Mouse (Mus musculus): ENCODE results near the gene Slc12a1.

Slc12a1 gene

DNA sequence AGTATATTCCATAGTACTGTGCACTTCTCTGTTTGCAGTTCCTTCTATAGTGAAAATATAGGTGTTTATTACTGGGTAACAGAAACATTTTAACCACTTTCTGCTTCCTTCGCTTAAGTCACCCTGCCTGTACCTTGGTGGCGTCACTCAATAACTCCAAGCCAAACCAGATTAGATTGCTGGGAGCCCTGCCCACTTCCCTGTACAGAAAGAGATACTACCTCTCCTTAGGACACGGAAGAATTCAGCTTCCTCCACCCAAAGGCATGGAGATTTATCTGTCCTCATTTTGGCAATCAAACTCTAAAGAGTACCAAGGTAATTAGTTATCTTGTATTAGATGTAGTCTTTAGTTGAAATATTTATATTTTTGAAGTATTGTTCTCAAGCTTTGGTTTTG lies 25.5 kb upstream of the Slc12a1 start:
- H3K4me1 ChIP-seq (replicated peaks; ENCODE audit: low read depth, low read length) = peaks cover 30% of the 10 kb centered on the region
- H3K4me3 ChIP-seq (replicated peaks; ENCODE audit: low read length) = no peak overlapping the region
- no peaks in the 10 kb centered on the region; the same call in 1 of the 2 replicates for H3K27me3 ChIP-seq (ENCODE audit: insufficient read depth, low read length)
- H3K9me3 ChIP-seq (ENCODE audit: low read length) = no peaks in the 10 kb centered on the region
- TF ChIP-seq NANOG (IDR thresholded peaks at IDR 0.05; ENCODE audit: borderline replicate concordance, low read length) (no peak), POU5F1 (IDR thresholded peaks at IDR 0.05; ENCODE audit: borderline replicate concordance, low read length) (no peak), CTCF (conservative IDR thresholded peaks at IDR 0.05; ENCODE audit: low read length) (no peak)
- H3K36me3 ChIP-seq (ENCODE audit: insufficient read depth, low read length) = peaks cover 3% of the 10 kb centered on the region; the same call in 1 of the 2 replicates

GRCm38 (mm10) chr2:125134113-125134512 lies 18.2 kb upstream of the Slc12a1 start:
- peaks cover 19% of the 10 kb centered on the region for H3K4me1 ChIP-seq (replicated peaks; ENCODE audit: low read depth, low read length)
- TF ChIP-seq CTCF (conservative IDR thresholded peaks at IDR 0.05; ENCODE audit: low read length) = no peak
- TF ChIP-seq POU5F1 (IDR thresholded peaks at IDR 0.05; ENCODE audit: borderline replicate concordance, low read length) = no peak
- TF ChIP-seq NANOG (IDR thresholded peaks at IDR 0.05; ENCODE audit: borderline replicate concordance, low read length) = no peak
- 0 out of 2 replicates have a peak, but pooled peaks cover 3% of the 10 kb centered on the region for H3K9me3 ChIP-seq (ENCODE audit: low read length)

DNA sequence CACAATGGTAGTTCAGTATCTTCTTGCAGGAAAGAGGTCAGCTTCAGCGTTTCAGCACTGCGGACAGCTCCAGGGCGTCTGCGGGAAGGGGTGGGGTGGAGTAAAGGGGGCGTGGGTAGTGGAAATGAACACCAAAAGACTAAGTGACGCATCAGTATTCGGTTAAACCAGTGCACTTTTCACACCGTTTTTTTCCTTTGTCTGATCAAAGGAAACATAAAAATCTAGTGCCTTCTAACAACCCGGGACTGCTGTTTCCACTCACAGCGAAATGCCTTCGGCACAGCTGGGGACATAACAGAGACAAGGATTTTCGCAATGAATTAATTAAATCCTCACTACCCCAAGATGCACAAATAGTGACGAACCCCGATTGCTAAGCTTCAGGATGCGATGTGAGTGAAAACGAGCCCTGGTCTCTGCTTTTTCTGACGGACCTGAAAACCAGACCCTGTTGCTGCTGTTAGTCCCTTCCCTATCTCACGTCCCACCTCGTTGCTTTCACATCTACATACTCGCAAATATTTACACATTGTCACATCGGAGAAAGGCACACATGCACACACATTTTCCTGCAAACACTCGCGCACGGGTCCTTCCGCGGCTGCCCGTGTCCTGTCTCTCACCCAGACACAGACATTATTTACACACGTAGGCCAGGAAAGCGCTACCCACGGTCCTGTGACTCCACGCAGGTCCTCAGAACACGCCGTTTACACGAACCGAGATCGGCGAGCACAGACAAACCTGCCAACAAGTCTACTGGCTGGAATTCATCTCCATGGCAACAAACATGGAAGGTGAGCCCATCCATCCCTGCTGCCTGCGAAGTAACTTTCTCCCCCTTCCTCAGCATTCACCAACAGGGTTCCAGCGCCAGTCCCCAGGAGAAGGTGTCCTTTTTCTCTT lies 16.1 kb upstream of the Slc12a1 start, which contains the start of gene Ctxn2:
Ctxn2 (plus strand) TSS at position 790 of the 909 bp plus-strand sequence.
- Histone ChIP-seq H3K9me3 (ENCODE audit: low read length) (0 out of 2 replicates have a peak, but pooled peaks cover 3% of the 10 kb centered on the region), H3K4me3 (replicated peaks; ENCODE audit: low read length) (peak within 1 kb of the TSS; percentile 61), H3K27me3 (ENCODE audit: insufficient read depth, low read length) (peaks cover 8% of the 10 kb centered on the region; the same call in 1 of the 2 replicates), H3K36me3 (ENCODE audit: insufficient read depth, low read length) (no peaks in the 10 kb centered on the region), H3K4me1 (replicated peaks; ENCODE audit: low read depth, low read length) (peaks cover 19% of the 10 kb centered on the region)
- TF ChIP-seq POU5F1 (IDR thresholded peaks at IDR 0.05; ENCODE audit: borderline replicate concordance, low read length) (no peak), CTCF (conservative IDR thresholded peaks at IDR 0.05; ENCODE audit: low read length) (no peak), NANOG (IDR thresholded peaks at IDR 0.05; ENCODE audit: borderline replicate concordance, low read length) (no peak)

More at GRCm38 (mm10) chr2:125134113-125134512, 18.2 kb upstream of the Slc12a1 start:
- no peak overlapping the region for H3K4me3 ChIP-seq (replicated peaks; ENCODE audit: low read length)
- H3K36me3 ChIP-seq (ENCODE audit: insufficient read depth, low read length) = no peaks in the 10 kb centered on the region
- peaks cover 8% of the 10 kb centered on the region for H3K27me3 ChIP-seq (ENCODE audit: insufficient read depth, low read length)

GRCm38 (mm10) chr2:125136846-125137245 lies 15.5 kb upstream of the Slc12a1 start:
- Histone ChIP-seq H3K4me3 (replicated peaks; ENCODE audit: low read length) (peak overlapping the region; percentile 61), H3K4me1 (replicated peaks; ENCODE audit: low read depth, low read length) (peaks cover 19% of the 10 kb centered on the region), H3K36me3 (ENCODE audit: insufficient read depth, low read length) (no peaks in the 10 kb centered on the region), H3K27me3 (ENCODE audit: insufficient read depth, low read length) (peaks cover 8% of the 10 kb centered on the region; the same call in 1 of the 2 replicates), H3K9me3 (ENCODE audit: low read length) (0 out of 2 replicates have a peak, but pooled peaks cover 3% of the 10 kb centered on the region)
- TF ChIP-seq CTCF (conservative IDR thresholded peaks at IDR 0.05; ENCODE audit: low read length) = no peak
- no peak for TF ChIP-seq NANOG (IDR thresholded peaks at IDR 0.05; ENCODE audit: borderline replicate concordance, low read length)
- TF ChIP-seq POU5F1 (IDR thresholded peaks at IDR 0.05; ENCODE audit: borderline replicate concordance, low read length) = no peak

DNA sequence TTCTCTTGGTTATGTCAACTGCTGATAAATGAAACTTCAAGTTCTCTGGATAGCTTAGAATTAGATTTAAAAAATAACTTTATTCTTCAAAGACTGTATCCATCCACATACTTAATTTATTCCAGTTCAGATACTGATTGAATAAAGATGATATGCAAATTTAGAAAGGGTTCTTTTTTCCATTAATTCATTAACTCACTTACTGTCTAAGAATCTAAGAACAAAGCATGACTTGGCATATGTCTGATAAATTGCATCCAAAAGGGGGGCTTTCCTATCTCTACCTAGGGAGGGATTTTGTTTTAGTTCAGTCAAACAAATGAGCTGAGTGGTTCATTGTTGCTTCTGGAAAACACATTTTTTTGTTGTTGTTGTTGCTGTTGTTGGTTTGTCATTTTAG lies 10.0 kb upstream of the Slc12a1 start:
- no peaks in the 10 kb centered on the region for H3K36me3 ChIP-seq (ENCODE audit: insufficient read depth, low read length)
- H3K27me3 ChIP-seq (ENCODE audit: insufficient read depth, low read length) = no peaks in the 10 kb centered on the region; the same call in 1 of the 2 replicates
- H3K4me3 ChIP-seq (replicated peaks; ENCODE audit: low read length) = no peak overlapping the region
- no peaks in the 10 kb centered on the region for H3K4me1 ChIP-seq (replicated peaks; ENCODE audit: low read depth, low read length)
- TF ChIP-seq POU5F1 (IDR thresholded peaks at IDR 0.05; ENCODE audit: borderline replicate concordance, low read length) (no peak), NANOG (IDR thresholded peaks at IDR 0.05; ENCODE audit: borderline replicate concordance, low read length) (no peak), CTCF (conservative IDR thresholded peaks at IDR 0.05; ENCODE audit: low read length) (no peak)
- no peaks in the 10 kb centered on the region for H3K9me3 ChIP-seq (ENCODE audit: low read length)

DNA sequence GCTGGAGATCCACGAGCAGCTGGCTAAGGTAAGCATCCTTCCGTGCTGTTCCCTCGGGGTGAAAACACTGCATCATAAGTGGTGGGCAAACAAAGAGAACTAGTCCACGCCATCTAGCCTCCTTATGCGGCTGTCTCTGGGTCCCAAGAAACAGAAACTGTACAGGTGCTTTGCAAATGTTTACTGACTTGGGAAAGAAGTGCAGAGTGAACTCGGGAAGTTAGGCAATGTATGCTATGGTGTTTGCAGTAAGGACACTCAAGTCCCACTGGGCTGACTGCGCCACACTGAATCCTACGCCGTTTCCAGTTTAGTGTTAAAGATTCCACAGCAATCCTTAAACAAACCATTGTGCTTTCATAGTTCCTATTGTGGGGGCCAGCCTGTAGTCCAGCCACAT lies 2.0 kb downstream of the Slc12a1 start:
- Histone ChIP-seq H3K9me3 (ENCODE audit: low read length) (no peaks in the 10 kb centered on the region), H3K27me3 (ENCODE audit: insufficient read depth, low read length) (peaks cover 14% of the 10 kb centered on the region), H3K4me1 (replicated peaks; ENCODE audit: low read depth, low read length) (peaks cover 23% of the 10 kb centered on the region), H3K36me3 (ENCODE audit: insufficient read depth, low read length) (no peaks in the 10 kb centered on the region), H3K4me3 (replicated peaks; ENCODE audit: low read length) (peak overlapping the region; percentile 13; the same call in 1 of the 2 replicates)
- TF ChIP-seq CTCF (conservative IDR thresholded peaks at IDR 0.05; ENCODE audit: low read length) (no peak), POU5F1 (IDR thresholded peaks at IDR 0.05; ENCODE audit: borderline replicate concordance, low read length) (no peak), NANOG (IDR thresholded peaks at IDR 0.05; ENCODE audit: borderline replicate concordance, low read length) (no peak)

DNA sequence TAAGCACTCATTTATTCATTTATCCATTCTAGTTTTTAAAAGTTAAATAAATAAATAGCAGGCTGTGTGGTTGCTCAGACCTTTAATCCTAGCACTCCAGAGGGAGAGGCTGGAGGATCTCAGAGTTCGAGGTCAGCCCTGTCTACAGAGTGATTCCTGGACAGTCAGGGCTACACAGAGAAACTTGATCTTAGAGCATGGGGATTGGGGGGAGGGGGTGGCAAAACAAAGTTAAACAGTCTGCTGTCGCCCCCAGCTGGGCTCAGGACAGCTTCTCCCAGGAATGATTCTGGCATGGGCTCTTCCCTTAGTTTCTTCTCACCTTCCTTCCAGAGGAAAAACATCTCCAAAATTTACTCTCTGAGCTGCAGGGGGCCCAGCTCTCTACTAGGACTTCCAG lies 3.2 kb downstream of the Slc12a1 start:
- TF ChIP-seq NANOG (IDR thresholded peaks at IDR 0.05; ENCODE audit: borderline replicate concordance, low read length) = no peak
- TF ChIP-seq POU5F1 (IDR thresholded peaks at IDR 0.05; ENCODE audit: borderline replicate concordance, low read length) = no peak
- TF ChIP-seq CTCF (conservative IDR thresholded peaks at IDR 0.05; ENCODE audit: low read length) = no peak; the same call in 1 of the 2 replicates
- Histone ChIP-seq H3K4me1 (replicated peaks; ENCODE audit: low read depth, low read length) (peaks cover 23% of the 10 kb centered on the region), H3K27me3 (ENCODE audit: insufficient read depth, low read length) (peaks cover 8% of the 10 kb centered on the region), H3K9me3 (ENCODE audit: low read length) (no peaks in the 10 kb centered on the region), H3K4me3 (replicated peaks; ENCODE audit: low read length) (no peak overlapping the region), H3K36me3 (ENCODE audit: insufficient read depth, low read length) (no peaks in the 10 kb centered on the region)

GRCm38 (mm10) chr2:125162012-125162470 lies 9.7 kb downstream of the Slc12a1 start:
- TF ChIP-seq POU5F1 (IDR thresholded peaks at IDR 0.05; ENCODE audit: borderline replicate concordance, low read length) (no peak), NANOG (IDR thresholded peaks at IDR 0.05; ENCODE audit: borderline replicate concordance, low read length) (no peak), CTCF (conservative IDR thresholded peaks at IDR 0.05; ENCODE audit: low read length) (no peak)
- Histone ChIP-seq H3K27me3 (ENCODE audit: insufficient read depth, low read length) (peaks cover 5% of the 10 kb centered on the region; the same call in 1 of the 2 replicates), H3K4me1 (replicated peaks; ENCODE audit: low read depth, low read length) (peaks cover 15% of the 10 kb centered on the region), H3K4me3 (replicated peaks; ENCODE audit: low read length) (no peak overlapping the region), H3K9me3 (ENCODE audit: low read length) (no peaks in the 10 kb centered on the region), H3K36me3 (ENCODE audit: insufficient read depth, low read length) (no peaks in the 10 kb centered on the region)
